Mouse (Mus musculus) olfactory bulb, adult 2 months (tissue): ENCODE results near the gene Tm9sf1.

Experiments used
- CTCF ChIP-seq: fragments of 200-500 bp; IDR thresholded peaks from 2 replicates; pipeline ENCODE4 v1.5.1; 2012; ENCODE audit warnings: low read depth, mild to moderate bottlenecking, low read length, moderate library complexity; ENCODE audit not compliant: insufficient read depth
- POLR2A ChIP-seq: fragments of 200-500 bp; IDR thresholded peaks from 2 replicates; pipeline ENCODE4 v1.6.1; 2012; ENCODE audit warnings: mild to moderate bottlenecking, low read depth, low read length, moderate library complexity; ENCODE audit not compliant: insufficient read depth

DNA sequence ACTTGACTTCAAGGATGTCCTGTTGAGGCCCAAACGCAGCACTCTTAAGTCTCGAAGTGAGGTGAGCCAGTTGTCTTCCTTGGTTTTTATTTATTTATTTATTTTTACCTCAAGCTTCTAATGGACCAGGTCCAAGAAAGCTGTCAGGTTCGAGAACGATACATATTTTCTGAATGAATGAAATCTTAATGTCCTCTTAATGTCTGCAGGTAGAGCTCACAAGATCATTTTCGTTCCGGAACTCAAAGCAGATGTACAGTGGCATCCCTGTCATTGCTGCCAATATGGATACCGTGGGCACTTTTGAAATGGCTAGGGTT is 29.1 kb upstream of the Tm9sf1 start:
- TF ChIP-seq CTCF (no peak), POLR2A (no peak)
